Mouse (Mus musculus): Measurements from ENCODE around the gene Dlk1.

- no peak for TF ChIP-seq GATA1 (IDR thresholded peaks at IDR 0.05; ENCODE audit: borderline replicate concordance, low read length)
- no peak for TF ChIP-seq FLI1 (IDR thresholded peaks at IDR 0.05; ENCODE audit: low read length)
Measured at GRCm38 (mm10) chr12:109444999-109445398, 7.6 kb upstream of the Dlk1 start.
